In the genomic region with DNA sequence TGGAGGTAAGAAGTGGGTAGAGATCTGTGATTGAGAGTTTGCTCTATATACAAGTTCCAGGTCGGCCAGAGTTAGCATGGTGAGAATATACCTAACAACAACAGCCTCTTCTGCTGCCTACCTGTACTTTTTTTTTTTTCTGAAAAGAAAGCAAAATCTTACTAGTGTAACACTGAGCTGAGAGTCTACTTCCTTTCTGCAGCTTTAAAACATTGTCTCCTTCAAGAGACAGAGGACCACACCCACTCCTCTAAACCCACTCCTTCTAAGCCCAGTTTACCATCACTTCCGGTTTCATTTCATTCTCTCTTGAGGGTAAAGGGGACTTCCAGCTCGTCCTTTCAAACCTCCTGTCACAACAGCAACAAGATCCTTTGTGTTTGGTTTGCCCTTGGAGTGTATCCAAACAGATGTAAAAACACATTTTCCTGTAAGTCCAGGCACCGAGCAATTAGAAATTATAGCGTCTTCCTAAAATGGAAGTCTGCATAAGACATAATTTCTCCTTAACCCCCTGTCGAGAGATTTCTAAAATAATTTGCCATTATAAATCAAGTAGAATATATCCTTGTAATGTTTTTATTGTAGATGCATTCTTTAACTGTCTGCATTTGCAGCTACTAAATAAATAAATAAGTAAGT, we compare ENCODE assay signal across 13 mouse cellular contexts. TPM values are rescaled to one million over a fixed set of nuclear protein-coding genes. Genes with fewer than 3 reads are reported as not detected.
DNase-seq lines count a peak whose midpoint lies in the region; ATAC-seq and TF ChIP-seq lines count a peak whose summit lies in the region.
"Had no signal": no experiment of that assay in that cellular context is flagged by ENCODE, and none has a peak within 500 bp of the region (broad histone marks: within the 10 kb centered on the region; RNA-seq: fewer than 3 reads in every experiment).

No protein-coding gene starts in this region.

- peak in 1 of 2 experiments; percentile 68; a peak in 2 of 4 replicates for TF ChIP-seq POLR2A in MEL (IDR thresholded peaks at IDR 0.05; ENCODE audit: control insufficient read depth in 1 of 2, insufficient read depth in 1 of 2, low read depth in 1 of 2, low read length in 2 of 2, poor library complexity in 1 of 2)

- peak overlapping the region; percentile 58; the same call in 1 of the 2 replicates for H3K27ac ChIP-seq in kidney, embryonic 15.5 days
- no peak overlapping the region for H3K27ac ChIP-seq in MEL (ENCODE audit: control insufficient read depth, low read depth, low read length)
- H3K27ac ChIP-seq in intestine, embryonic 16.5 days (ENCODE audit: low read length): no peak overlapping the region
- H3K27ac ChIP-seq in midbrain, embryonic 11.5 days (ENCODE audit: low read depth, low read length): no peak overlapping the region
- H3K27ac ChIP-seq in hindbrain, embryonic 10.5 days: no peak overlapping the region
- H3K27ac ChIP-seq: limb, embryonic 15.5 days had no signal

- TF ChIP-seq CTCF in MEL (IDR thresholded peaks at IDR 0.05 in 2 of 3, conservative IDR thresholded peaks at IDR 0.05 in 1 of 3; ENCODE audit: control insufficient read depth in 1 of 3, insufficient read depth in 1 of 3, low read depth in 2 of 3, low read length in 3 of 3, poor library complexity in 1 of 3, severe bottlenecking in 1 of 3): no peak

- TF ChIP-seq RAD21 in MEL (IDR thresholded peaks at IDR 0.05; ENCODE audit: low read depth, low read length): no peak

- peaks cover 17% of the 10 kb centered on the region for H3K4me1 ChIP-seq in kidney, embryonic 15.5 days
- H3K4me1 ChIP-seq in MEL (ENCODE audit: control insufficient read depth in 1 of 2, insufficient read depth in 2 of 2, low read length in 2 of 2): peaks cover 3 to 11% of the 10 kb centered on the region in 2 experiments
- peaks cover 6% of the 10 kb centered on the region; the same call in 1 of the 2 replicates for H3K4me1 ChIP-seq in intestine, embryonic 16.5 days (ENCODE audit: control insufficient read depth, insufficient read depth, low read length)
- H3K4me1 ChIP-seq in midbrain, embryonic 11.5 days (ENCODE audit: control insufficient read depth, insufficient read depth, low read length): peaks cover 5% of the 10 kb centered on the region
- H3K4me1 ChIP-seq in hindbrain, embryonic 10.5 days (replicated peaks): peaks cover 21% of the 10 kb centered on the region

- no peak overlapping the region for H3K9ac ChIP-seq in kidney, embryonic 15.5 days
- H3K9ac ChIP-seq in MEL (ENCODE audit: control insufficient read depth, low read depth, low read length, poor library complexity, severe bottlenecking): peak overlapping the region; percentile 88
- H3K9ac ChIP-seq in intestine, embryonic 16.5 days (ENCODE audit: low read depth, low read length): no peak overlapping the region
- no peak overlapping the region for H3K9ac ChIP-seq in midbrain, embryonic 11.5 days (ENCODE audit: low read length)
- H3K9ac ChIP-seq: limb, embryonic 15.5 days had no signal

- WGBS in kidney, embryonic 15.5 days: 46% methylated on average over 6 of the region's 6 CpGs
- WGBS in intestine, embryonic 16.5 days: 45% methylated on average over 6 of the region's 6 CpGs
- 78% methylated on average over 6 of the region's 6 CpGs for WGBS in midbrain, embryonic 11.5 days
- 76% methylated on average over 6 of the region's 6 CpGs for WGBS in hindbrain, embryonic 10.5 days

- peaks cover 14% of the 10 kb centered on the region for H3K36me3 ChIP-seq in kidney, embryonic 15.5 days
- peaks cover 5 to 22% of the 10 kb centered on the region in 2 experiments for H3K36me3 ChIP-seq in MEL (ENCODE audit: control insufficient read depth in 1 of 2, insufficient read depth in 2 of 2, low read length in 2 of 2)
- peaks cover 7% of the 10 kb centered on the region for H3K36me3 ChIP-seq in intestine, embryonic 16.5 days (ENCODE audit: control insufficient read depth, insufficient read depth, low read length)
- H3K36me3 ChIP-seq in midbrain, embryonic 11.5 days (ENCODE audit: control insufficient read depth, insufficient read depth, low read length): peaks cover 3% of the 10 kb centered on the region
- H3K36me3 ChIP-seq in hindbrain, embryonic 10.5 days: peaks cover 8% of the 10 kb centered on the region

- no peak for DNase-seq in kidney, adult 9 months
- DNase-seq in MEL (ENCODE audit: low read depth, low spot score): peak; percentile 85
- DNase-seq in natural killer cell, adult 2 months (ENCODE audit: low spot score in 2 of 2): peak; percentile 57 to 64
- DNase-seq in midbrain, embryonic 11.5 days (ENCODE audit: low spot score, missing footprints): no peak
- DNase-seq in right cerebral cortex, adult 2 months (ENCODE audit: low spot score in 2 of 2): no peak
- DNase-seq in hindbrain, embryonic 10.5 days (ENCODE audit: low spot score): no peak
- DNase-seq: cerebellum, postnatal 14 days; gastrocnemius, postnatal 14 days; kidney, postnatal 10 days; retina, postnatal 1 day had no signal

- peak overlapping the region; percentile 32 for H3K4me2 ChIP-seq in kidney, embryonic 15.5 days
- peak overlapping the region; percentile 35; the same call in 1 of the 2 replicates for H3K4me2 ChIP-seq in intestine, embryonic 16.5 days (ENCODE audit: low read depth, low read length)
- no peak overlapping the region for H3K4me2 ChIP-seq in midbrain, embryonic 11.5 days
- H3K4me2 ChIP-seq: limb, embryonic 15.5 days had no signal

- peak overlapping the region; percentile 24; the same call in 1 of the 2 replicates for H3K4me3 ChIP-seq in kidney, embryonic 15.5 days (replicated peaks)
- H3K4me3 ChIP-seq in MEL (ENCODE audit: control insufficient read depth in 1 of 2, insufficient read depth in 1 of 2, low read depth in 2 of 2, low read length in 2 of 2): peak overlapping the region; percentile 59 to 72
- H3K4me3 ChIP-seq in intestine, embryonic 16.5 days (ENCODE audit: low read length): 0 out of 2 replicates have a peak overlapping the region, but pooled peaks have one; percentile 17
- H3K4me3 ChIP-seq in midbrain, embryonic 11.5 days (ENCODE audit: low read depth, low read length): no peak overlapping the region
- H3K4me3 ChIP-seq in hindbrain, embryonic 10.5 days: no peak overlapping the region
- H3K4me3 ChIP-seq: limb, embryonic 15.5 days had no signal

- no peaks in the 10 kb centered on the region for H3K9me3 ChIP-seq in kidney, embryonic 15.5 days (replicated peaks)
- H3K9me3 ChIP-seq in MEL (replicated peaks; ENCODE audit: insufficient read depth, low read length): no peaks in the 10 kb centered on the region
- H3K9me3 ChIP-seq in intestine, embryonic 16.5 days (ENCODE audit: control insufficient read depth, low read length): no peaks in the 10 kb centered on the region
- H3K9me3 ChIP-seq in midbrain, embryonic 11.5 days (ENCODE audit: control insufficient read depth, low read length): no peaks in the 10 kb centered on the region
- H3K9me3 ChIP-seq in hindbrain, embryonic 10.5 days: no peaks in the 10 kb centered on the region
- H3K9me3 ChIP-seq: limb, embryonic 15.5 days had no signal

- no peaks in the 10 kb centered on the region for H3K27me3 ChIP-seq in kidney, embryonic 15.5 days
- 0 out of 4 replicates have a peak, but pooled peaks cover 0 to 3% of the 10 kb centered on the region in 2 experiments for H3K27me3 ChIP-seq in MEL (ENCODE audit: control insufficient read depth in 1 of 2, insufficient read depth in 2 of 2, low read length in 2 of 2)
- H3K27me3 ChIP-seq in intestine, embryonic 16.5 days (replicated peaks; ENCODE audit: control insufficient read depth, insufficient read depth, low read length): no peaks in the 10 kb centered on the region
- H3K27me3 ChIP-seq in midbrain, embryonic 11.5 days (ENCODE audit: control insufficient read depth, insufficient read depth, low read length): no peaks in the 10 kb centered on the region
- no peaks in the 10 kb centered on the region for H3K27me3 ChIP-seq in hindbrain, embryonic 10.5 days (ENCODE audit: insufficient read depth, poor library complexity, severe bottlenecking)
- H3K27me3 ChIP-seq: limb, embryonic 15.5 days had no signal

- ATAC-seq in kidney, embryonic 15.5 days (replicated peaks; ENCODE audit: low FRiP score): no peak
- no peak for ATAC-seq in intestine, embryonic 16.5 days
- ATAC-seq in midbrain, embryonic 11.5 days (ENCODE audit: low FRiP score): no peak

- peaks cover 15% of the 10 kb centered on the region for H3K79me2 ChIP-seq in MEL (ENCODE audit: control insufficient read depth, insufficient read depth, low read length, poor library complexity)

- no peak for TF ChIP-seq EP300 in MEL (IDR thresholded peaks at IDR 0.05; ENCODE audit: low read depth in 1 of 2, low read length in 2 of 2)

TF ChIP-seq in MEL, 35 proteins besides CTCF, POLR2A, EP300 and RAD21 (continues in another document):
- TF ChIP-seq SIN3A (IDR thresholded peaks at IDR 0.05; ENCODE audit: low read length) (peak; percentile 77), ELF1 (IDR thresholded peaks at IDR 0.05; ENCODE audit: low read depth, low read length) (peak; percentile 84), TCF12 (IDR thresholded peaks at IDR 0.05; ENCODE audit: low read depth, low read length) (peak; percentile 70), ZNF384 (IDR thresholded peaks at IDR 0.05; ENCODE audit: low read depth, low read length) (peak; percentile 51), KAT2A (conservative IDR thresholded peaks at IDR 0.05; ENCODE audit: low read depth, low read length) (no peak), SMC3 (IDR thresholded peaks at IDR 0.05; ENCODE audit: low read depth, low read length) (no peak), NELFE (IDR thresholded peaks at IDR 0.05; ENCODE audit: low read depth, low read length) (peak; percentile 56), HCFC1 (IDR thresholded peaks at IDR 0.05; ENCODE audit: low read depth, low read length) (peak; percentile 68)

RNA-seq across cellular contexts. Expression of a gene that starts 1.5 kb away (rescaled TPM):
- polyA plus RNA-seq in kidney, embryonic 15.5 days (2015; fragmentation: Nextera tagmentation; extraction: Ambion mirVana): 82.9 and 87.4 TPM in 2 replicates
- total RNA-seq in MEL (2012; rRNA removed): 73.7 and 76.4 TPM in 2 replicates
- polyA plus RNA-seq in MEL (2012; ENCODE audit: insufficient read depth in 1 of 2, insufficient read length in 2 of 2, low read depth in 1 of 2, low replicate concordance in 2 of 2, missing spikeins in 1 of 2): 10 to 100 TPM; 55.9 to 97.8 TPM
- polyA plus RNA-seq in intestine, embryonic 16.5 days (2015; fragmentation: Nextera tagmentation; extraction: Ambion mirVana): 70.7 and 76.5 TPM in 2 replicates
- polyA plus RNA-seq in midbrain, embryonic 11.5 days (2014; fragmentation: Nextera tagmentation; extraction: Ambion mirVana): 101 and 111 TPM in 2 replicates
- 66.9 and 78.3 TPM in 2 replicates for polyA plus RNA-seq in hindbrain, embryonic 10.5 days (2016; fragmentation: Nextera tagmentation; extraction: Ambion mirVana)

RNA-seq across cellular contexts. Expression of a gene that starts 45.5 kb away (rescaled TPM):
- 60.5 and 62.8 TPM in 2 replicates for polyA plus RNA-seq in kidney, embryonic 15.5 days (2015; fragmentation: Nextera tagmentation; extraction: Ambion mirVana)
- total RNA-seq in MEL (2012; rRNA removed): 2.4 and 2.9 TPM in 2 replicates
- polyA plus RNA-seq in MEL (2012; ENCODE audit: insufficient read depth in 1 of 2, insufficient read length in 2 of 2, low read depth in 1 of 2, low replicate concordance in 2 of 2, missing spikeins in 1 of 2): 10 to 100 TPM in 1 of 2 experiments, not detected in 1; 16.5 TPM
- polyA plus RNA-seq in intestine, embryonic 16.5 days (2015; fragmentation: Nextera tagmentation; extraction: Ambion mirVana): 43.7 and 45.0 TPM in 2 replicates
- 176 and 184 TPM in 2 replicates for polyA plus RNA-seq in midbrain, embryonic 11.5 days (2014; fragmentation: Nextera tagmentation; extraction: Ambion mirVana)
- polyA plus RNA-seq in hindbrain, embryonic 10.5 days (2016; fragmentation: Nextera tagmentation; extraction: Ambion mirVana): 115 and 147 TPM in 2 replicates

Comparison
In these comparisons a context has a peak if more than half of its experiments do, and no peak if none do; other contexts are left out.
1. H3K4me3 ChIP-seq: peak in kidney, embryonic 15.5 days (single experiment), MEL (2 of 2) and intestine, embryonic 16.5 days (single experiment); none in midbrain, embryonic 11.5 days (single experiment) and hindbrain, embryonic 10.5 days (single experiment).
2. DNase-seq: peak in MEL (single experiment) and natural killer cell, adult 2 months (2 of 2); none in kidney, adult 9 months (single experiment), midbrain, embryonic 11.5 days (single experiment), right cerebral cortex, adult 2 months (0 of 2) and hindbrain, embryonic 10.5 days (single experiment).